Mouse (Mus musculus) heart, embryonic 14.5 days (tissue): ENCODE data around the gene Fgfr2. TPM values are rescaled to one million over a fixed set of nuclear protein-coding genes. Genes with fewer than 3 reads are reported as not detected.
A peak's percentile ranks its signal among the peaks of the same experiment; 100 is the strongest.

Experiments used
- ATAC-seq: fragments of 200-750 bp; cut with Nextera tagmentation; 2 replicates; pipeline ENCODE4 v1.8.0; 2017; ENCODE audit warnings: low read depth, moderate TSS enrichment; ENCODE audit not compliant: insufficient number of reproducible peaks, insufficient read depth, low FRiP score
- H3K27ac ChIP-seq, 2 experiments: fragments of 200-500 bp in 1 of 2; fragments of 300-500 bp in 1 of 2; sonication (generic) in 1 of 2; replicated peaks in 1 of 2; 2 replicates each; pipeline ENCODE4 v1.5.1; 2012 to 2014; ENCODE audit warnings: low read depth in 2 of 2, low read length in 2 of 2, control low read depth in 1 of 2, mild to moderate bottlenecking in 1 of 2, mixed read lengths in 1 of 2; ENCODE audit not compliant: control insufficient read depth in 1 of 2, insufficient read depth in 1 of 2
- H3K27me3 ChIP-seq: fragments of 300-500 bp; sonication (generic); 2 replicates; pipeline ENCODE4 v1.6.1; 2014; ENCODE audit warnings: mild to moderate bottlenecking, low read length, control low read depth; ENCODE audit not compliant: control insufficient read depth, insufficient read depth
- H3K36me3 ChIP-seq: fragments of 300-500 bp; sonication (generic); 2 replicates; pipeline ENCODE4 v1.6.1; 2014; ENCODE audit warnings: mild to moderate bottlenecking, control low read depth, low read length, mixed read lengths; ENCODE audit not compliant: control insufficient read depth, insufficient read depth
- H3K4me1 ChIP-seq, 2 experiments: fragments of 200-500 bp in 1 of 2; fragments of 300-500 bp in 1 of 2; sonication (generic) in 1 of 2; 2 replicates each; pipeline ENCODE4 v1.6.1; 2012 to 2014; ENCODE audit warnings: low read length in 2 of 2, control low read depth in 1 of 2, mixed read lengths in 1 of 2; ENCODE audit not compliant: control insufficient read depth in 2 of 2, insufficient read depth in 2 of 2
- H3K4me2 ChIP-seq: fragments of 300-500 bp; sonication (generic); 2 replicates; pipeline ENCODE4 v1.6.1; 2014; ENCODE audit warnings: mild to moderate bottlenecking, low read length
- H3K4me3 ChIP-seq, 2 experiments: fragments of 200-500 bp in 1 of 2; fragments of 300-500 bp in 1 of 2; sonication (generic) in 1 of 2; 2 replicates each; pipeline ENCODE4 v1.5.1; 2012 to 2014; ENCODE audit warnings: low read length in 2 of 2, mild to moderate bottlenecking in 2 of 2, control low read depth in 1 of 2, low read depth in 1 of 2, moderate library complexity in 1 of 2; ENCODE audit not compliant: control insufficient read depth in 1 of 2, insufficient read depth in 1 of 2
- H3K9ac ChIP-seq: fragments of 300-500 bp; sonication (generic); 2 replicates; pipeline ENCODE4 v1.6.1; 2014; ENCODE audit warnings: mild to moderate bottlenecking, low read length
- H3K9me3 ChIP-seq: fragments of 300-500 bp; sonication (generic); 2 replicates; pipeline ENCODE4 v1.6.1; 2016; ENCODE audit warnings: low read length, control low read depth; ENCODE audit not compliant: control insufficient read depth
- WGBS: fragments of 180-500 bp; shearing (Covaris S2); extraction: QIAGEN DNeasy Blood & Tissue Kit; methylation state at CpG from one replicate; pipeline ENCODE4 v1.1.7; 2014; 5-methylcytosine and 5-hydroxymethylcytosine counted together
- polyA plus RNA-seq: library from polyadenylated mRNA; unstranded; fragments of >200 nt; fragmentation: Nextera tagmentation; extraction: Ambion mirVana; gene quantifications from 2 replicates; pipeline ENCODE4 v1.2.1, GENCODE M21; 2014

The Fgfr2 gene
- polyA plus RNA-seq, 1 experiment from 2014 or later: 22.4 TPM

DNA sequence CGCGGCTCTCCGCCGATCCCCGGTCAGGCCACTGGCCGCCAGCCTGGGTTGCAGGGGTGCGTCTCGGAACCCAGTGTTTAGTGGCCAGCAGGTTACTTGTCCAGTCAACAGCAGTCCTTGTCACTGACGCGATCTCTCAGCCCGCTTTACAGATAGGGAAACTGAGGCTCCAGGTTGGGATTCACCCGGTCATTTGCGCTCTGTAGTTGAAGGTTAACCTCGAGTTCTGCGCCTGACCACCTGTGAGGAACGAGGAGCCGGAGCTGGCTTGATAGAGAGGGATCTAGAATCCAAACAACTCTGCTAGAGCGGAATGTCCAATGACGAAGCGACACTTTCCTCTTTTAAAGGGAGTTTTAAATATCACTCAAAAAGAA, 2603.1 kb downstream of the Fgfr2 start, which contains the start of gene Ate1:
Gene Ate1, minus strand, starts transcription at position 321 of the 377 bp plus-strand sequence.
- H3K27me3 ChIP-seq: no peaks in the 10 kb centered on the region
- no peak for ATAC-seq
- peaks cover 9 to 21% of the 10 kb centered on the region in 2 experiments for H3K4me1 ChIP-seq
- 20% methylated on average over 20 of the region's 20 CpGs for WGBS
- peak within 1 kb of the TSS; percentile 71 to 92 for H3K4me3 ChIP-seq
- peak within 1 kb of the TSS; percentile 93 for H3K4me2 ChIP-seq
- peak within 1 kb of the TSS; percentile 99 for H3K9ac ChIP-seq
- peaks cover 3% of the 10 kb centered on the region; the same call in 1 of the 2 replicates for H3K36me3 ChIP-seq
- no peaks in the 10 kb centered on the region for H3K9me3 ChIP-seq
- peak within 1 kb of the TSS; percentile 92 to 99 for H3K27ac ChIP-seq

DNA sequence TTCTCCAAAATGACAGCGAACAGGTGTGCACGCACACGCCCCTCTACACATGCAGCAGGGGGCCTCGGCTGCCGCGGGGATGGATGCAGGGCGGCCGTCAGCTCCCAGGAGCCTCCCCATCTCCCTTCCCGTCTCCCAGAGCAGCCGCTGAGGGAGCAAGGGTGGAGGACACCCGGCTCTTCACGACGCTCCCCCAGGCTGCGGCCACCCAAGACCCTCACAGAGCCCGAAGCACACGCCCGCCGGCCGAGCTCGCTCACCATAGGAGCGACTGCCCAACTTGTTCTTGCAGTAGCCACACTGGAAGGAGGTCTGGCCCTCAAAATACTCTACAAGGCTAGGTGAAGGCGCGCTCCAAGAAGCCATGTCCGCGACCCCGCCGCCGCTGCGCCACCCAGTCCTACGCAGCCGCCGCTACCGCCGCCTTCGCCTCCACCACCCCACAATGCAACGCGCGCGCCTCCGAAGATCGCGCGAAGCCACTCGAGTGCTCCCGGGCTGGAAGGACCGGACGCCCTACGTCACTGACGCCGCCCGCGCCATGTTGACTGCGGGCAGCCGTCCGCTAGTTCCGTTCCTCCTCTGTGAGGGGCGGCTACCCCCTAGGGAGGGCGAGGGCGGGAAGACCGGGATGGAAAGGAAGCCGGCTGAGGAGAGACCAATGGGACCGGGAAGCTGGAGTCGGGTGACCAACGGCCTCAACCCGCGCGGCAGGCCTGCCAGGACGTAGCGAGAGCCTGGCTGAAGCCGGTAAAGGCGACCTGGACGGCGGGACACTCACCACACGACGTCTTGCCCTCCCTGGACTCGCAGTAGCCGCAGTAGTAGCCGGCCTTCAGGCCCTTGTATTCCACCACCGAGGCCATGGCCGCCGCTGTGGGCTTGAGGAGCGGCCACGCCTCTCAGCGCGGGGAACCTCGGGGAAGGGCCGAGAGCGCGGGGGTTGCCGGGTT, 2603.8 kb downstream of the Fgfr2 start:
- peaks cover 9 to 21% of the 10 kb centered on the region in 2 experiments for H3K4me1 ChIP-seq
- H3K9ac ChIP-seq: peak overlapping the region; percentile 99
- H3K9me3 ChIP-seq: no peaks in the 10 kb centered on the region
- H3K36me3 ChIP-seq: peaks cover 8% of the 10 kb centered on the region
- WGBS: under 1% methylated on average over 89 of the region's 90 CpGs
- peak; percentile 98 for ATAC-seq
- peak overlapping the region; percentile 93 for H3K4me2 ChIP-seq
- H3K4me3 ChIP-seq: peak overlapping the region; percentile 71 to 92
- H3K27ac ChIP-seq: peak overlapping the region; percentile 92 to 99
- H3K27me3 ChIP-seq: no peaks in the 10 kb centered on the region

DNA sequence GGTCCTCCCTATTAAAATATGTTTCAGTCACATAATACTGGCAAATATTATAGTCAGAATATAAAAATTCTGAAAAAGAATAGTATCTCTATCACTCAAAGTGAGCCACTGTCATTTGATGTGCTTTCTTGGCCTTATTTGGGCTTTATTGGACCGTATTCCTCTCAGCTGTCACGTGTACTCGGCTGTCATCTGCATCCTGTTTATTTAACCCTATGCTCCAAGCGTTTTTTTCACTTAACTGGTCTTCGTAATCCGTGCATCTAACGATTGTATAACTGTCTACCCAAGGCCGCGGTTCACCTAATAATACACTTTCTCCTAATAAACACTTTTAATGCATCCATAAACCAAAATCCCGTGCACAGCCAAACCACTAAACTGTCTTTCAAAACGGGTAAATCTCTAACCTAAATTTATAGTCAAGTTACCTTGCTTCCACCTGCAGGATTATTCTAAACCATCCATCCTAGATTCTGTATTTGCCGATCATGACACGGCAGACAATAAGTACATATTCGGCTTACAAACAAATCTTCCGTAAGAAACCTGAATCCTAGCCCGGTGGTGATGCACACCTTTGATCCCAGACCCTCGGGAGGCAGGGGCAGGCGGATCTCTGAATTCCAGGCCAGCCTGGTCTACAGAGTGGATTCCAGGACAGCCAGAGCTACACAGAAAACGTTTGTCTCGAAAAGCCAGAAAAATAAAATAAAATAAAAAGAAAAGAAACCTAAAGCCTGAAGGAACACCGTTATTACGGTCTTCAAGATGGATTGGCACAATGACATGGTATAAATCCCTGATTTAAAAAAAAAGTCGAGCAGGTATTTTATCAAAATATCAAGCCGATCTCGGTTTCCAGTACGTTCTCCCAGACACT, 2604.7 kb downstream of the Fgfr2 start:
- no peaks in the 10 kb centered on the region for H3K9me3 ChIP-seq
- H3K4me1 ChIP-seq: peaks cover 9 to 21% of the 10 kb centered on the region in 2 experiments
- peak overlapping the region; percentile 77 to 99 for H3K27ac ChIP-seq
- peak overlapping the region; percentile 71 to 92 for H3K4me3 ChIP-seq
- peaks cover 16% of the 10 kb centered on the region for H3K36me3 ChIP-seq
- H3K4me2 ChIP-seq: peak overlapping the region; percentile 81
- peak overlapping the region; percentile 99 for H3K9ac ChIP-seq
- H3K27me3 ChIP-seq: no peaks in the 10 kb centered on the region
- WGBS: 38% methylated on average over 26 of the region's 26 CpGs
- no peak for ATAC-seq

DNA sequence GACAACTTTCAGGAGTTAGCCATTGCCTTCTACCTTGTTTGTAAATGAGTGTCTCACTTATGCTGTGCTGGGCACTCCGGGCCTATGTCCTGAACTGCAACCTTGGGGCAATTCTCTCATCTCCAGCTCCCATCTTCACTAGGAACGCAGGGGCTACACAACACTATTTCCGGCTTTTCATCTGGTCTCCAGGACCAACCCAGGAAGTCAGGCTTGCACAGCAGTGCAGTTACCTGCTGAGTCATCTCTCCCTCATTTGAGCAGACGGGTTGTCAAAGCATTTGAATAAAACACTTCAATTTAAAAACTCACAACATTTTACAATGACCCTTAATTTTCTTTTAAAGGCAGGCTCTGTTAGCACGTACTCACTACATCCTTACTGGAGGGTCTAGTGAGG, 2612.9 kb downstream of the Fgfr2 start:
- Histone ChIP-seq H3K36me3 (peaks cover 88% of the 10 kb centered on the region), H3K27me3 (no peaks in the 10 kb centered on the region), H3K9me3 (no peaks in the 10 kb centered on the region), H3K4me3 (no peak overlapping the region), H3K4me1 (no peaks in the 10 kb centered on the region), H3K9ac (no peak overlapping the region), H3K27ac (no peak overlapping the region), H3K4me2 (no peak overlapping the region)
- 91% methylated on average over 5 of the region's 5 CpGs for WGBS
- no peak for ATAC-seq

DNA sequence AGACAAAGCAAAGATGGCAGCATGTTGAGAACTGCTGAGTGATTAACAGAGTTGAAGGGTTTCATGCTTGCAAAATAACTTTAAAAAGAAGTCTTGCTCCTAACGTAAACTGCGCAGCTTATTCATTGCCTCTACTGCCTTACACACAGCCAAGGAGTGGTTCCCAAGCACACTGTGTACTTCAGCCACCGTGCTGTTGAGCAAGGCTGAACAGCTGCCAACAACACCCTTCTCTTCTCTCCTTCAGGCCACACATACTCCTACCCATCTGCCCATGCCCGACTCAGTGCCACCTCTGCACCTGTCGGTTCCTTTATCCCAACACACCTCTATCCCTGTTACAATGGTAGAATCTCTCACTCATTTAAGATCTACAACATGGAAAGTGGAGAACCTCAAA, 2620.1 kb downstream of the Fgfr2 start:
- ATAC-seq: no peak

DNA sequence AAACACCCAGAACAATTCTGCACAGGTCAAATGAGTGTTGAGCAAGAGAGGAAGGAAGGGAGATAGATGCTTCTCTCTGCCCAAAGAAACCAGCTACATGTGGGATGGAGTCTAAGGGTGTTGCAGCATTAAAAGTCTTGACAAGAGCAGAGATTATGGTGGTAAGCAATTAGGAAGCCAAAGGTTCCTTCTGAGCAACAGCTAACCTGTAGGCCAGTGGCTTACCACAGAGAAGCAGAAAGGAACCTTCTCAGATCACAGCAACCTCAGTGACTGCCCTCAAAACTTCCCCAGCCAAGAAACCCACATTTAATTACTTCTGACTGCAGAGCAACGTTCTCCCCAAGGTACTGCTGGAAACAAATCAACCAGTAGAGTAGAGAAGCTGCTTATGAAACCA, 2621.7 kb downstream of the Fgfr2 start:
- WGBS: 94% methylated on average over 1 of the region's 1 CpGs
- H3K9me3 ChIP-seq: no peaks in the 10 kb centered on the region
- no peak overlapping the region for H3K9ac ChIP-seq
- H3K4me3 ChIP-seq: no peak overlapping the region
- H3K36me3 ChIP-seq: peaks cover 63% of the 10 kb centered on the region
- H3K27me3 ChIP-seq: no peaks in the 10 kb centered on the region
- no peak overlapping the region for H3K27ac ChIP-seq
- peaks cover 0 to 9% of the 10 kb centered on the region in 2 experiments; a peak in 2 of 4 replicates for H3K4me1 ChIP-seq
- H3K4me2 ChIP-seq: no peak overlapping the region
- no peak for ATAC-seq

More for the DNA sequence above, 2620.1 kb downstream of the Fgfr2 start:
- no peak overlapping the region for H3K9ac ChIP-seq
- WGBS: 98% methylated on average over 5 of the region's 5 CpGs
- H3K36me3 ChIP-seq: peaks cover 77% of the 10 kb centered on the region
- no peak overlapping the region for H3K4me2 ChIP-seq
- no peak overlapping the region for H3K27ac ChIP-seq
- H3K4me3 ChIP-seq: no peak overlapping the region
- H3K9me3 ChIP-seq: no peaks in the 10 kb centered on the region
- no peaks in the 10 kb centered on the region for H3K4me1 ChIP-seq
- H3K27me3 ChIP-seq: no peaks in the 10 kb centered on the region

DNA sequence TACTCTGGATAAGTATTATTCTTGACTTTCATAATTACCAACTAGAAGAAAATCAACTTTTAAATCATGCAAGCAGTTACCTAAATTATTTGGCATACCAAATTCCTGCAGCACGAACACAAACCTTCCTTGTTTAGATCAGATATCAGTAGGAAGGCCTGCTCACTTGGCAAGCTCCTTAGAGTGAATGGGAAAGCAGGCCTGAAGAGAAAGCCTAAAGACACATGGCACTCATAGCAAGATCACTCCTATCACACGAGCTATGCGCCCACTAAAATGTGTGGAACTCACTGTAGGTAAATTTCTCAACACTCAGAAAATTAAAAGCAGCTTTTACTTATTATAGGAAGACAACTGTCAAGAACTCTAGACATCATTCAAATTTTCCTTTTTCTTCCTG, 2629.8 kb downstream of the Fgfr2 start:
- H3K27me3 ChIP-seq: no peaks in the 10 kb centered on the region
- no peaks in the 10 kb centered on the region for H3K9me3 ChIP-seq
- WGBS: 63% methylated on average over 3 of the region's 3 CpGs
- no peak overlapping the region for H3K4me3 ChIP-seq
- H3K4me2 ChIP-seq: no peak overlapping the region
- H3K27ac ChIP-seq: no peak overlapping the region
- no peak for ATAC-seq
- peaks cover 0 to 9% of the 10 kb centered on the region in 2 experiments; a peak in 2 of 4 replicates for H3K4me1 ChIP-seq
- peaks cover 17% of the 10 kb centered on the region for H3K36me3 ChIP-seq
- H3K9ac ChIP-seq: no peak overlapping the region
